Mouse (Mus musculus) splenic B cell, adult 2 months (primary cell): ENCODE results near the gene Wbp2nl.

Source experiments
- DNase-seq: peaks from one replicate; pipeline ENCODE4 v3.0.0-alpha.2; 2011; ENCODE audit warnings: low read depth, low spot score
- H3K27me3 ChIP-seq: 2 replicates; pipeline ENCODE4 v1.6.1; 2012; ENCODE audit warnings: mild to moderate bottlenecking, low read length, moderate library complexity, mixed read lengths; ENCODE audit not compliant: control insufficient read depth, poor library complexity, insufficient read depth, severe bottlenecking
- H3K36me3 ChIP-seq: 2 replicates; pipeline ENCODE4 v1.6.1; 2012; ENCODE audit warnings: mild to moderate bottlenecking, low read length, moderate library complexity, mixed read lengths; ENCODE audit not compliant: control insufficient read depth, poor library complexity, insufficient read depth, severe bottlenecking

Wbp2nl gene

DNA sequence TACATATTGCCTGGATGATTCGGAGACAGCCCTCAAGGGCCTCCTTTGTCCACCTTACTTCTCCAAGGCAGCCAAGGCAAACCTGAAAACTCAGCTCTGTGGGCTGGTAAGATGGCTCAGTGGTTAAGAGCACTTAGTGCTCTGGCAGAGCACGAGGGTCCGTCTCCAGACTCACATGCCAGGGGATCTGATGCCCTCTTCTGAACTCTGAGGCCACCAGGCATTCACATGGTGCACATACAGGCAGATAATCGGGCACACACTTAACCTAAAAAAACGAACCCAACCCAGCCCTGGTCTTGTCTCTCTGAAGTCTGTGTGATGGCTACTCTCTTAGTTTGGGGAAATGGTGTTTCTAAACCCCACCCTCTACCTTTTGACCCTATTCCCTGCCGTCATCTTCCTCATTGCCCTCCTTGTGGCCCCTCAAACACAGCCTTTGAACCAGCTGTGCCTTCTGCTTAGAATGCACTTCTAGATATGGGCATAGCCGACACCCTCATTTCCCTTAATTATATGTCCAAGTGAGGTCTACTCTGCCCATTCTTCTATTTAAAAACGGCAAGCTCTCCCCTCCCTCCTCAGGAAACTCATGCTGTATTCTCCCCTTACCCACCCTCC, 41.0 kb downstream of the Wbp2nl start:
- DNase-seq = no peak
- H3K36me3 ChIP-seq = no peaks in the 10 kb centered on the region; the same call in 1 of the 2 replicates
- H3K27me3 ChIP-seq = no peaks in the 10 kb centered on the region; the same call in 1 of the 2 replicates

- Histone ChIP-seq H3K36me3 (no peaks in the 10 kb centered on the region; the same call in 1 of the 2 replicates), H3K27me3 (no peaks in the 10 kb centered on the region; the same call in 1 of the 2 replicates)
- DNase-seq = no peak
These were observed 41.8 kb downstream of the Wbp2nl start for GRCm38 (mm10) chr15:82340414-82341035.

DNA sequence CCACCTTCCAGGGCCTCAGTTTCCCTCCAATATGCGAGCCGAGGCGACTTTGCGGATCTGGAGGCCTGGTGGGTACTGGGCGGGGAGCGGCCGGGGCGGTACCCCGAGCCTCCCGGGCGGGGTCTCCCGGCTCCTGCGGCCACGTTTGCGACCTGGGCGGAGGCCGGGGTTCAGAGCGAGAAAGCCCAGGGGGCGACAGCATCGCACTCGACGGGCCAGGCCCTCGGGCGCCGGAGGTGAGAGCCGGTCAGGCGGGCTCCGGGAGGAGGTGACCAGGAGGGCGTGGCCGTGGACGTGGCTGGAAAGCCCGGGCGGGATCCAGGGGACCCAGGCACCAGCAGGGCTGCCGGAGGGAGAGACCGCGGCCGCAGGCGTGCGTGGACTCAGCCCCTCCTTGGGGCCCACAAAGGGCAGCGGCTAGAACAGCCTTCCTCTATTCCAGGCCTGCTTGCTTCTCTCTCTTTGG, 42.3 kb downstream of the Wbp2nl start:
- no peaks in the 10 kb centered on the region; the same call in 1 of the 2 replicates for H3K27me3 ChIP-seq
- H3K36me3 ChIP-seq = no peaks in the 10 kb centered on the region
- no peak for DNase-seq

DNA sequence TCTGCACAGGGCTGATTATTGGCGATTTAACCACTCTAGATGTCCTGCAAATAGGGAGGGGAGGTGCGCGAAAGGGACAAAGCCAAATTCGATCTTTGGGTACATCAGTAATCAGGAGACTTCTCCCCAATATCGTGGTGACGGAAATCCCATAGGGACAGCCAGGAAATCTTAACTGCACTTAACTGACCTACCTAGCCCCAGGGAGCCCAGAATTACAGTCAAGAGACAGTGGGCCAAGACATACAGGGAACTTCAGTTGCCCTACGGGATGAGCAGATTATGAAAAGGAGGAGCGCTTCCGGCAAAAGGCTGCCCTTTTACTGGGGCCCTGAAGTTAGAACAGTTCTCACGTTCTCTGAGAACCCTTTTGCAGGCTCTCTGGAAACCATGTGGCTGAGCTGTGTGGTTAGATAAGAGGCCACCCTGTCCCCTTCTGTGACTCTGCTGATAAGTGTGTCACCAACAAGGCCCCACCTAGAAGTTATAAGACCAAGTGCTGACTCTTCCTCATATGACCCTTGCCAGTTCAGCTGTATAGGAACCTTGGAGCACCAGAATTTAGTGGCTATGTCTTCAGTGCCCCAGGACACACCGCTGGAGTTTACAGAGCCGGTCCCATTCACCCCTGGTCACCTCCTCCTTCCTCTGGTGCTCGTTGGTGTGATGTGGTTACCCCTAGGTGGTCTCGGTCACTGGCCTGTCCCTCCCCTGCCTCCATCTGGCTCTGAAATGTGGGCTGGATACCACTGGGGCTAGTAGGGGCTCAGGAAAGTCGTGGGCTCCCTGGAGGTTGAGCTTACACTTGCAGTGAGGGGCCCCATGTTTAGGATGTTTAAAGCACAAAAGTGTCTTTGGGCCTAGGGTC, 43.2 kb downstream of the Wbp2nl start:
- no peaks in the 10 kb centered on the region for H3K36me3 ChIP-seq
- no peak for DNase-seq
- H3K27me3 ChIP-seq = no peaks in the 10 kb centered on the region; the same call in 1 of the 2 replicates

DNA sequence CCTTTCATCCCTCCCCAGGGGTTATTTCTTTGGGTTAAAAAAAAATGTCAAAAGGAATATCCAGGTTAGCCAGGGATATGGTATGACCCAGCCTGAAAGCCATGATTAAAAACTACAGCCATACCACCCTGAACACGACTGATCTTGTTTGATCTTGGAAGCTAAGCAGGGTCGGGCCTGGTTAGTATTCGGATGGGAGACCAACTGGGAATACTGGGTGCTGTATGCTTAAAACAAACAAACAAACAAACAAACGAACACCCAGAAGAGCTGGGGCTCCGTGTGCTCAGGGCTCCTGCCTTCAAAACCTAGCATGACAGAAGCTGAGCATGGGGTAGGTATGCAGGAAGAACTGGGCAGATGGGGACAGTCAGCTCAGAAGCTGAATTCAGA, 43.8 kb downstream of the Wbp2nl start:
- Histone ChIP-seq H3K27me3 (no peaks in the 10 kb centered on the region; the same call in 1 of the 2 replicates), H3K36me3 (no peaks in the 10 kb centered on the region)
- DNase-seq = no peak

- no peak for DNase-seq
- no peaks in the 10 kb centered on the region; the same call in 1 of the 2 replicates for H3K27me3 ChIP-seq
These were observed 44.9 kb downstream of the Wbp2nl start for GRCm38 (mm10) chr15:82343368-82344287.

GRCm38 (mm10) chr15:82344971-82345370, 46.2 kb downstream of the Wbp2nl start:
- Histone ChIP-seq H3K36me3 (peaks cover 5% of the 10 kb centered on the region; the same call in 1 of the 2 replicates), H3K27me3 (no peaks in the 10 kb centered on the region; the same call in 1 of the 2 replicates)
- no peak for DNase-seq

More at GRCm38 (mm10) chr15:82343368-82344287, 44.9 kb downstream of the Wbp2nl start:
- H3K36me3 ChIP-seq = no peaks in the 10 kb centered on the region

GRCm38 (mm10) chr15:82345820-82346470, 47.2 kb downstream of the Wbp2nl start:
- peak; percentile 100 for DNase-seq
- peaks cover 11% of the 10 kb centered on the region for H3K36me3 ChIP-seq
- no peaks in the 10 kb centered on the region for H3K27me3 ChIP-seq

DNA sequence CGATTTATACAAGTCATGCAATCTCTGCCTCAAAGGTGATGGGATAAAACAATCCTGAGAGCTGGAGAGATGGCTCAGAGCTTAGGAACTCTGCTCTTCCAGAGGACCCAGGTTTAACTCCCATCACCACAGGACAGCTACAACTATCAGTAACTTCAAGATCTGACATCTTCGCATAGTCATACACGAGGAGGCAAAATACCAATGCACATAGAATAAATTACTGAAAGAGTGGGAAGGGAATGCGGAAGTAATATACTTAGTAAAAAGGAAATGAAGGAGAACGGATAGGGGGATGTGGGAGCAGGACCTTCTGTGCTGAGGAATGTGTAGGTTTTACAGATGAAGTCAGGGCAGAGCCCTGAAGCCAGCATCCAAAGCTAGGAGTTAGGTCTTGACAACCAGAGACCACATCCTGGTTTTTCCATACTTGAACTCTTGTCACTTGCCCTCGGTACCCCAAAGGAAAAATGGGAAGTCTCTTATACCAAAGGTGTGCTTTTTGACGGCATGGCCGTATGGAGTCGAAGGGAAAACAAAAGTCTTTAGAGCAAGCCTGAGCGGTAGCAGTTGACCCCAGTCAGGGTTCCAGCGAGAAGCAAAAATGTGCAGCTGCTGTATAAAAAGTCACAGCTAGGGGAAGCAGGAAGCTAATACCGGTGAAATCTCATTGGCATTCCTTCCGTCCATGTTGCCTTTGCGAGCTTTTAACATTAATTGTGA, 48.0 kb downstream of the Wbp2nl start:
- Histone ChIP-seq H3K36me3 (peaks cover 11% of the 10 kb centered on the region), H3K27me3 (no peaks in the 10 kb centered on the region)
- no peak for DNase-seq

- no peak for DNase-seq
- no peaks in the 10 kb centered on the region for H3K27me3 ChIP-seq
- peaks cover 11% of the 10 kb centered on the region for H3K36me3 ChIP-seq
These were observed 48.5 kb downstream of the Wbp2nl start for GRCm38 (mm10) chr15:82347303-82347676.

DNA sequence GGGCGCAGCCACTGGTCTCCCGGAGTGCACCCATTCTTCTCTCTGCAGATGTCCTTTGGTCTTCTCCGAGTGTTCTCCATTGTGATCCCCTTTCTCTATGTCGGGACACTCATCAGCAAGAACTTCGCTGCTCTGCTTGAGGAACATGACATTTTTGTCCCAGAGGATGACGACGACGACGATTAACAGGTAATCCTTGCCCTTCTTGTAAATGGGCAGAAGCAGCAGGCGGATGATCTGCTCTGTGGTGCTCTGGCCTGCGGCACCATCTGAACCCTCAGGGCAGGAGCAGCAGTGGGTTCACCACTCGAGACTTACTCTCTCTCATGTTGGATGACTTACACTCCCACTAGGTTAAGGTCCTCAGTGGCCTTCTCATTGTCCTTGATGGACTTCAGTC, 49.1 kb downstream of the Wbp2nl start:
- DNase-seq = no peak
- Histone ChIP-seq H3K27me3 (no peaks in the 10 kb centered on the region), H3K36me3 (peaks cover 11% of the 10 kb centered on the region)

DNA sequence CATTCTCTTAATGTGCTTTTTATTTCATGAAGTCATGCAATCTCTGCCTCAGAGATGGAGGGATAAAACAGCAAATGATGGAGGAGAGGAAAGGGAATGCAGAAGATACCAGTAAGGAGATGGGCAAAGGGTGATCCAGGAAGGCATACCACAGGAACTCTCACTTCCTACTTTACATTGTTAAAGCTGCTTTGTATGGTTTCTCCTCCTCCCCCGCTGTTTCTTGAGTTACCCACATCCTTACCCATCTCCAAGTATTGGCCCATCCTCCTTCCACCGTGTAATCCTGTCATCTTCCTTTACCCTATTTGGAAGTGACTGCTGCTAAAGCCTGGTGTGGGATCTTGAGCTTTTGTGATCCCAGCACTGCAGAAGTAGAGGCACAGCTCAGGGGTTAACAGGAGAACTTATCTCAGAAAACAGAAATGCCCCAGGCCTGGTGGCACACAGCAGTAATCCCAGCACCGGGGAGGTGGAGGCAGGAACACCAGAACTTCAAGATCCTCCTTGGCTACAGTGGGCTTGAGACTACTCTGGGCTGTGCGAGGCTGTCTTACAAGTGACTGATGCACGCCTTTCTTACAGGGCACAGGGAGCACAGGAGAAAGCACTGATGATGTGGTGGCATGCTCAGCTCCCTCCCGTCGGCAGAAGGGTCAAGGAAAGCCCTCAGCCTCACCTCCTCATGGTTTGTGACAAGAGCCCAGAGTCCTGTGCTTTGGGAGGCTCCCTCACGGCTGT, 49.7 kb downstream of the Wbp2nl start:
- H3K27me3 ChIP-seq = no peaks in the 10 kb centered on the region
- no peak for DNase-seq
- H3K36me3 ChIP-seq = peaks cover 11% of the 10 kb centered on the region

- no peak for DNase-seq
- Histone ChIP-seq H3K27me3 (no peaks in the 10 kb centered on the region), H3K36me3 (peaks cover 11% of the 10 kb centered on the region)
These were observed 50.2 kb downstream of the Wbp2nl start for GRCm38 (mm10) chr15:82348999-82349341.
